Mouse (Mus musculus) embryonic facial prominence, embryonic 15.5 days (tissue): ENCODE results near the gene Rad51. TPM values are rescaled to one million over a fixed set of nuclear protein-coding genes. Genes with fewer than 3 reads are reported as not detected.

Experiments used
- ATAC-seq: fragments of 200-750 bp; cut with Nextera tagmentation; 2 replicates; pipeline ENCODE4 v1.8.0; 2017; ENCODE audit warnings: low read depth, moderate TSS enrichment; ENCODE audit not compliant: insufficient number of reproducible peaks, low FRiP score, low TSS enrichment
- H3K27ac ChIP-seq: fragments of 300-500 bp; sonication (generic); replicated peaks from 2 replicates; pipeline ENCODE4 v1.5.1; 2015; ENCODE audit warnings: mild to moderate bottlenecking, inconsistent platforms
- H3K27me3 ChIP-seq: fragments of 300-500 bp; sonication (generic); 2 replicates; pipeline ENCODE4 v1.6.1; 2015; ENCODE audit warnings: inconsistent platforms
- H3K36me3 ChIP-seq: fragments of 300-500 bp; sonication (generic); 2 replicates; pipeline ENCODE4 v1.6.1; 2015; ENCODE audit warnings: mild to moderate bottlenecking, inconsistent platforms
- H3K4me1 ChIP-seq: fragments of 300-500 bp; sonication (generic); 2 replicates; pipeline ENCODE4 v1.6.1; 2015; ENCODE audit warnings: inconsistent platforms
- H3K4me2 ChIP-seq: fragments of 300-500 bp; sonication (generic); replicated peaks from 2 replicates; pipeline ENCODE4 v1.6.1; 2015; ENCODE audit warnings: mild to moderate bottlenecking, inconsistent platforms
- H3K4me3 ChIP-seq: fragments of 300-500 bp; sonication (generic); replicated peaks from 2 replicates; pipeline ENCODE4 v1.5.1; 2015; ENCODE audit warnings: mild to moderate bottlenecking, inconsistent platforms
- H3K9ac ChIP-seq: fragments of 300-500 bp; sonication (generic); 2 replicates; pipeline ENCODE4 v1.6.1; 2015; ENCODE audit warnings: inconsistent platforms
- H3K9me3 ChIP-seq: fragments of 300-500 bp; sonication (generic); replicated peaks from 2 replicates; pipeline ENCODE4 v1.6.1; 2016; ENCODE audit warnings: inconsistent platforms
- WGBS: fragments of 180-500 bp; shearing (Covaris S2); methylation state at CpG from one replicate; pipeline ENCODE4 v1.1.7; 2015; 5-methylcytosine and 5-hydroxymethylcytosine counted together
- polyA plus RNA-seq: library from polyadenylated mRNA; unstranded; fragments of >200 nt; fragmentation: Nextera tagmentation; extraction: Ambion mirVana; gene quantifications from 2 replicates; pipeline ENCODE4 v1.2.1, GENCODE M21; 2015

Rad51 gene
- polyA plus RNA-seq, 1 experiment from 2014 or later: 37.2 TPM

DNA sequence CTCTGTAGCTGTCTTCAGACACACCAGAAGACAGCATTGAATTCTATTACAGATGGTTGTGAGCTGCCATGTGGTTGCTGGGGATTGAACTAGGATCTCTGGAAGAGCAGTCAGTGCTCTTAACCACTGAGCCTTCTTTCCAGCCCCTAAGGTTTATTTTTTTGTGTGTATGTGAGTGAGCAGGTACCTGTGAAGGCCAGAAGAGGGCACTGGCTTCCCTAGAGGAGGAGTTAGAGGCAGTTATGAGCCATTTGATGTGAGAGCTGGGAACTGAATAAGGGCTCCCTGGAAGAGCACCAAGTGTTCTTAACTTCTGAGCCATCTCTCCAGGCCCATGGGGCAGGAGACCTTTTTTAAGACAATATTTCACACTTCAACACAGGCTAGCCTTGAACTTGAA, 52.8 kb downstream of the Rad51 start:
- H3K4me1 ChIP-seq: peaks cover 16% of the 10 kb centered on the region
- H3K4me3 ChIP-seq: no peak overlapping the region
- no peak for ATAC-seq
- no peaks in the 10 kb centered on the region for H3K9me3 ChIP-seq
- H3K27me3 ChIP-seq: peaks cover 12% of the 10 kb centered on the region; the same call in 1 of the 2 replicates
- H3K36me3 ChIP-seq: no peaks in the 10 kb centered on the region
- H3K27ac ChIP-seq: no peak overlapping the region
- no peak overlapping the region for H3K4me2 ChIP-seq
- no peak overlapping the region for H3K9ac ChIP-seq

DNA sequence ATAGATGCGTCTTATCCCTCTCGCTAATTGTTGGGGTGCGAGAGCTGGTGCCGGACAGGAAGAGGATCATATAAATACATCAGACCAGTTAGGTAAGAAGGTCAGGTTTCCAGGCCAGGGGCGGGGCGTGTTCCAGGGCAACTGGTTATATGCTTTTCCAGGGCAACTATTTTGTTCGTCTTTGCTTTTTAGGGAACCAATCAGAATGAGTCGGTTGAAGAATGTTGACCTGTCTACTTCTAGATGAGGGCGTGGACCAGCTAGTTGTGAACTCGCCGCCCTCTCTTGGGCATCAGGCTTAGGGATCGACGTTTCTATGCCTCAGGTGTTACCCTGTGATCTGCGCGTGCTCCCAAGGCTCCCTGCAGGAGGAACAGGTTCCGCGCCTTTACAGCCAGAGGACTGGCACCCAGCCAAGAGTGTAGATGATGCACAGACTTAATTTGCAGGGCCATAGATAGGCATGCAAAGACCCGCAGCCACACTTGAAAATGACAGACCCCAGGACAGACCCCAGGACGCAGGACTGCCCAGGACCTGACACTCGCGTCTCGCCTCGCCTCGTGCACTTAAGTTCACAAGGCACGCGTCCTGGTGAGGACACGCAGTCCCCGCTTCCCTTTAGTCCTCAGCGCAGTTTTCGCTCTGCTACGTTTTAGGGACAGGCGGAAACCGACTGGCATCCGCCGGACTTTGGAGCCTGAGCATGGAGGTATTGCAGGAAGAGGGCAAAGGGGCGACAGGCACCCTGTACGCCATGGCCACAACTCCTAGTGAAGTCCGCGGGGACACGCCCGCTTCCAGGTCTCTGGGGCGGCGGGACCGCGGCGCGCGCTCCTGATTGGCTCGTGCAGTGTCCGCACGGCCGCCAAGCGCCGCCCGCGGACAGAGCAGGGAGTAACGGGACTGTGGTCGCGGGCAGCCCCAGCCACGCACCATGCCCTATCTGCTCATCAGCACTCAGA, 54.6 kb downstream of the Rad51 start, which contains the start of gene Gchfr:
Gene Gchfr (plus strand): TSS at position 873 of the 965 bp plus-strand sequence.
- Histone ChIP-seq H3K36me3 (no peaks in the 10 kb centered on the region), H3K27me3 (peaks cover 12% of the 10 kb centered on the region; the same call in 1 of the 2 replicates), H3K4me3 (peak within 1 kb of the TSS; percentile 54), H3K4me1 (peaks cover 16% of the 10 kb centered on the region), H3K9ac (peak within 1 kb of the TSS; percentile 33), H3K27ac (0 out of 2 replicates have a peak within 1 kb of the TSS, but pooled peaks have one; percentile 6), H3K9me3 (no peaks in the 10 kb centered on the region), H3K4me2 (peak within 1 kb of the TSS; percentile 99)
- peak; percentile 71 for ATAC-seq
- WGBS: under 1% methylated on average over 60 of the region's 60 CpGs

DNA sequence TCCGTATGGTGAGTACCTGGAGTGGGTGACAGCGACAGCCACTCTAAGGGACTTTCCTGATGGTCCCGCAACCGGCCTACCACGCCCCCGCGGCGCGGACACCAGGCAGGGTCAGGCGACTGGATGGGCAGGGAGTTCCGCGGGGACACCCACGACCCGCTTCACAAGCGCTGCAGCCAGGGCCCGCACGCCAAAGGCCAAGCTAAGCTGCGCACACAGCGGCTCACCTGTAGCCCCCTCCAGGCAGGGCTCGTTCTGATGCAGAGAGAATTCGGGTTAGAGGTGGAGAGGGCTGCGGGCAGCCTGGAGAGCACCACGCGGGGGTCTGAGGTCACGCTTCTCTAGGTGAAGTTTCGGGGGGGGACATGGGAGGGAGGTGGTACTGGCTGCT, 55.3 kb downstream of the Rad51 start:
- WGBS: 1% methylated on average over 26 of the region's 26 CpGs
- H3K36me3 ChIP-seq: no peaks in the 10 kb centered on the region
- H3K4me3 ChIP-seq: peak overlapping the region; percentile 54
- no peak; the same call in 1 of the 2 replicates for ATAC-seq
- peaks cover 12% of the 10 kb centered on the region; the same call in 1 of the 2 replicates for H3K27me3 ChIP-seq
- no peak overlapping the region for H3K27ac ChIP-seq
- no peaks in the 10 kb centered on the region for H3K9me3 ChIP-seq
- H3K9ac ChIP-seq: peak overlapping the region; percentile 33; the same call in 1 of the 2 replicates
- H3K4me1 ChIP-seq: peaks cover 16% of the 10 kb centered on the region
- H3K4me2 ChIP-seq: peak overlapping the region; percentile 99

DNA sequence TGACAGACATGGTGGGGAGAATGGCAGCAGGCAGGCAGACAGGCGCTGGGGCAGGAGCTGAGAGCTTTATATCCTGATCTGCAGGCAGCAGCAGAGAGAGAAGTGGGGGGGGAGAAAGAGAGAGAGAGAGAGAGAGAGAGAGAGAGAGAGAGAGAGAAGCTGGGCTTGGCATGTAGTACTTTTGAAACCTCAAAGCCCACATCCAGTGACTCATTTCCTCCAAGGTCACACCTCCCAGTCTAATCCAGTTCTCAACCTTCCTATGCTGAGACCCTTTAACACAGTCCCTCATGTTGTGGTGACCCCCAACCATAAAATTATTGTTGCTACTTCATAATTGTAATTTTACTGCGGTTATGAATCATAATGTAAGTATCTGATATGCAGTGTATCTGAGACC, 57.7 kb downstream of the Rad51 start:
- ATAC-seq: no peak
- WGBS: 69% methylated on average over 2 of the region's 2 CpGs
- no peaks in the 10 kb centered on the region for H3K9me3 ChIP-seq
- peaks cover 12% of the 10 kb centered on the region; the same call in 1 of the 2 replicates for H3K27me3 ChIP-seq
- H3K27ac ChIP-seq: no peak overlapping the region
- H3K9ac ChIP-seq: no peak overlapping the region
- no peaks in the 10 kb centered on the region for H3K36me3 ChIP-seq
- H3K4me1 ChIP-seq: peaks cover 25% of the 10 kb centered on the region
- no peak overlapping the region for H3K4me3 ChIP-seq
- no peak overlapping the region for H3K4me2 ChIP-seq

DNA sequence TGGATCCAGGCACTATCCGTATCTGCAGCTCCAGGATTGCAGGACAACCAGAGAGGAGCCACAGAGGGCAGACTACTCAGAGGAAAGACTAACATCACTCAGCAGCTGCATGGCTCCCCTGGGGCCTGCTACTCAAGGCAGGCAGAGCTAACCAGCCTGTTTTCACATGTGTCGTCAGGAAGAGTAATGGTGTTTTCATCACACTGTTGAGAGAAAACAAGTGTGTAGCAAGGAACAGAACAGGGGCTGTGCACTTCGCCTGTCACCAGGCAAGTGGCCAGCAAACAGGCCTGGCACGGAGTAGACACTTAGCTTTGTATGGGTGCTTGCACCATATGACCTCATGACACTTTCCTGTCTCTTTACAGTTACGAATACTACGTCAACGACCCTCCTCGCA, 59.0 kb downstream of the Rad51 start:
- 71% methylated on average over 8 of the region's 8 CpGs for WGBS
- Histone ChIP-seq H3K4me2 (no peak overlapping the region), H3K27me3 (peaks cover 12% of the 10 kb centered on the region; the same call in 1 of the 2 replicates), H3K27ac (no peak overlapping the region), H3K4me3 (no peak overlapping the region), H3K9me3 (no peaks in the 10 kb centered on the region), H3K36me3 (peaks cover 2% of the 10 kb centered on the region; the same call in 1 of the 2 replicates), H3K4me1 (peaks cover 25% of the 10 kb centered on the region), H3K9ac (no peak overlapping the region)
- no peak for ATAC-seq

DNA sequence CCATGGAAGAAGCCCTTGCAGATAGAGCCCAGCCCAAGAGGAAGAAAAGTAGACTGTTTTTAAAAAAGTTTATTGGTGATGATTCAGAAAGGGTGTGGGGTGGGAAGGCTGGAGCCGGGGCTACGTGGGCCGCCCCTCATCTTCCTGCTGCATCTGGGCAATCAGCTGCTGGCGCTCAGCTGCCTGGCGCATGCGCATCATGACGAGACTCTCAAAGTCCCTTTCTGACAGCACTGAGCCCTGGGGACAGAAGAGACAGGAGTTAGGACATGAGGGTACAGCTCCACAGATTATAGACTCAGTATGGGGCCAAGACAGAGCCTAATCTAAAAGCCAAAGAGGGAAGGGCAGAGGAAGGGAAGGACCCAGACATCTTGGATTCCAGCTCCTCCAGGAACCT, 59.9 kb downstream of the Rad51 start:
- WGBS: 82% methylated on average over 7 of the region's 7 CpGs
- peaks cover 10% of the 10 kb centered on the region; the same call in 1 of the 2 replicates for H3K36me3 ChIP-seq
- peaks cover 4% of the 10 kb centered on the region; the same call in 1 of the 2 replicates for H3K27me3 ChIP-seq
- H3K27ac ChIP-seq: no peak overlapping the region
- no peak overlapping the region for H3K4me2 ChIP-seq
- ATAC-seq: no peak
- H3K9me3 ChIP-seq: no peaks in the 10 kb centered on the region
- peaks cover 16% of the 10 kb centered on the region for H3K4me1 ChIP-seq
- H3K4me3 ChIP-seq: no peak overlapping the region
- H3K9ac ChIP-seq: no peak overlapping the region

DNA sequence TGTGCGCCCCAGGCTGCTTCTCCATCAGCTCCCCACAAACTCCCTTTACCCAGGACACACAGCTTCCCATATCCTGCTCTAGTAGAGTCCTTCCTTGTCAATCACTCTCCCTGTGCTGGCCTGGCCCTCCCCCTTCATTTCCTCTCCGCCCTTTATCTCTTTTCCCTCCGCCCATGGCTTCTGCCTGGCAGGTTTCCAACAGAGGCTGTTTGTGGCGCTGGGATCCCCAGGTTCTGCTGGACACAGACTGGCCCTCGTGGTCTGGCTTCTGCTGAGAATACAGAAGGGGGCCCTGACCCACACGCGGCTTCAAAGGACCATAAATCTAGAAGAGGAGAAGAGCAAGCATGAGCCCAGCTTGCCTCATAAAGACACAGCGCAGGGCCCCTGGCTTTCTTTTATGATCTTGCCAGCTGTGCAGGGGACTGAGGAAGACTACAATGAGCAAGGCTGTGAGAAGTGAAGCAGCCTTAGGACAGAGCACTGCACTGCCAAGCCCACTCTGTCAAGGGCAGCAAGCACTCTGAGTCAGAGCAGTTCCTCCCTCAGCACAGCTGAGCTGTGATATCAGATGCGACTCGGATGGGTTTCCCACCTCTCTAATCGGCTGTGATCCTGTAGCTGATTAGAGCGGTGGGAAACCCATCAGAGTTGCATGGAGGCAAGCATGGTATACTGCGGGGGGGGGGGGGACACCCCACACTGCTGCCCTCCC, 60.4 kb downstream of the Rad51 start:
- no peak for ATAC-seq
- H3K9ac ChIP-seq: no peak overlapping the region
- H3K4me1 ChIP-seq: peaks cover 10% of the 10 kb centered on the region
- no peak overlapping the region for H3K4me3 ChIP-seq
- H3K9me3 ChIP-seq: no peaks in the 10 kb centered on the region
- WGBS: 32% methylated on average over 13 of the region's 13 CpGs
- no peaks in the 10 kb centered on the region for H3K27me3 ChIP-seq
- peak overlapping the region; percentile 35; the same call in 1 of the 2 replicates for H3K27ac ChIP-seq
- H3K36me3 ChIP-seq: peaks cover 14% of the 10 kb centered on the region; the same call in 1 of the 2 replicates
- no peak overlapping the region for H3K4me2 ChIP-seq

DNA sequence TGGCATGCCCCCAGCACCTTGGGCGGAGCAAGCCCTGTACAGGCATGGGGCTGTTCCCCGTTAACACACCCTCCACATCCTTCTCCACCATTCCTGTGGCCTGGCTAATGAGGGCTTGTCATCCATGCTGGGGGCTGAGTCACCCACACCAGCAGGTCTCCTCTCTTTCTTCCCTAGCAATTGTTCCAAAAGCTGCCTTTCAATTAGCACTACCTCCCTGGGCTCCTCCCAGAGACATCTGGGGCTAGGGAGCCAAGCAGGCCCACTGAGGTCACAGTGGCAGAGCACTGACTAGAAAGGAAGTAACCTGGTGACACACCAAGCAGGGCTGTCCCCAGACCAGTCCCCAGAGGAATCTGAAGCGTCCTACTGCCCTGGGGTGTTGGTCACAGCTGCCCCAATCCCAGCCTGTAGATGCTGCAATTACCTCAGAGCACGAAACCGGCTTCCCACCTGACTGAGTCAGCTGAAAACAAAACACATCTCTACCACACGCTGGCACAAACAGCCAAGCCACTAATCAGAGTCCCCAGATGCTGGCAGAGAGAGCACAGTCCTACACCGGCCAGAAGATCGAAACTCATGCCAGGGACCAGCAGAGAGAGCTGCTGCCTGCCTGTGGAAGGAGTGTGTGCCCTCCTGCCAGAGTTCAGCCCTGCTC, 61.5 kb downstream of the Rad51 start, which contains the start of gene Gm14137:
Gene Gm14137 (plus strand): TSS at position 519 of the 661 bp plus-strand sequence.
- WGBS: 39% methylated on average over 8 of the region's 8 CpGs
- H3K4me3 ChIP-seq: no peak within 1 kb of the TSS
- H3K27ac ChIP-seq: peak within 1 kb of the TSS; percentile 49
- no peak within 1 kb of the TSS for H3K9ac ChIP-seq
- no peak within 1 kb of the TSS for H3K4me2 ChIP-seq
- H3K4me1 ChIP-seq: peaks cover 9% of the 10 kb centered on the region; the same call in 1 of the 2 replicates
- no peaks in the 10 kb centered on the region for H3K27me3 ChIP-seq
- peaks cover 15% of the 10 kb centered on the region; the same call in 1 of the 2 replicates for H3K36me3 ChIP-seq
- no peak for ATAC-seq
- no peaks in the 10 kb centered on the region for H3K9me3 ChIP-seq

DNA sequence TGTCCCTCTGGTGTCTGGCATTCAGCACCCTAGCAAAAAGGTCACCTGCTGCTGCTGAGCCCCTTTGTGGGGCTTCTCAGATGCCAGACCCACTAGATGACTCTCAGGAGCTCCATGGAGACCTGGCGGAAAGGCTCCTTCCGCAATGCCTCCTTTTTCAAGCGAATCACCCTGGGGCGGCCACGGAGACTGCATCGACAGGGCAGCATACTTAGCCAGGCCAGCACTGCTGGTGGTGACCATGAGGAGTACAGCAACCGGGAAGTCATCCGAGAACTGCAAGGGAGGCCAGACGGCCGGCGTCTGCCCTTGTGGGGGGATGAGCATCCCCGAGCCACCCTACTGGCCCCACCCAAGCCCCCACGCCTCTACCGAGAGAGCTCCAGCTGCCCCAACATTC, 62.3 kb downstream of the Rad51 start:
- Histone ChIP-seq H3K27ac (peak overlapping the region; percentile 49; the same call in 1 of the 2 replicates), H3K4me2 (no peak overlapping the region), H3K9ac (no peak overlapping the region), H3K9me3 (no peaks in the 10 kb centered on the region), H3K4me3 (no peak overlapping the region), H3K4me1 (peaks cover 9% of the 10 kb centered on the region; the same call in 1 of the 2 replicates), H3K36me3 (peaks cover 21% of the 10 kb centered on the region), H3K27me3 (no peaks in the 10 kb centered on the region)
- no peak for ATAC-seq
- WGBS: 64% methylated on average over 14 of the region's 14 CpGs

DNA sequence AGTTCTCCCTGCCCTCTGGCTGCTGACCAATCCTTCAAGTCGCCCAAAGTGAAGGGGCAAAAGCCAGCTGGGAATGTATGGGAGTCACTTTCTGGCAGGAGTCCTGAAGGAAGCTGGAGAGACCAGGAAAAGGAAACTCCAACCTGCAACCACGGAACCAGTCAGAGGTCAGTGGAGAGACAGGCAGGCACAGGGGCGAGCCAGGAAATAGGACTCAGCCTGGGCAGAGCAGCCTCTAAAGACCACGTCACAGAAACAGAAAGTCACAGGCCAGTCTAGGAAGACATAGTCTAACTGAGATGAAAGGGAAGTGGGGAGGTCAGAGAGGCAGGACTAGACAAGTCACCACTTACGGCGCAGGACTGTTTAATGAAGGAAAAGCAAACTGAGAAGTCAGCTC, 63.0 kb downstream of the Rad51 start:
- H3K9ac ChIP-seq: no peak overlapping the region
- no peak for ATAC-seq
- H3K4me1 ChIP-seq: peaks cover 9% of the 10 kb centered on the region; the same call in 1 of the 2 replicates
- H3K4me3 ChIP-seq: no peak overlapping the region
- 54% methylated on average over 6 of the region's 6 CpGs for WGBS
- no peak overlapping the region for H3K4me2 ChIP-seq
- H3K9me3 ChIP-seq: no peaks in the 10 kb centered on the region
- H3K27ac ChIP-seq: no peak overlapping the region
- no peaks in the 10 kb centered on the region for H3K27me3 ChIP-seq
- H3K36me3 ChIP-seq: peaks cover 29% of the 10 kb centered on the region
